Mouse (Mus musculus): Measurements from ENCODE around the gene Triobp. TPM values are rescaled to one million over a fixed set of nuclear protein-coding genes. Genes with fewer than 3 reads are reported as not detected.

The Triobp gene
- polyA plus RNA-seq, 1 experiment from 2014 or later: 38.7 TPM

DNA sequence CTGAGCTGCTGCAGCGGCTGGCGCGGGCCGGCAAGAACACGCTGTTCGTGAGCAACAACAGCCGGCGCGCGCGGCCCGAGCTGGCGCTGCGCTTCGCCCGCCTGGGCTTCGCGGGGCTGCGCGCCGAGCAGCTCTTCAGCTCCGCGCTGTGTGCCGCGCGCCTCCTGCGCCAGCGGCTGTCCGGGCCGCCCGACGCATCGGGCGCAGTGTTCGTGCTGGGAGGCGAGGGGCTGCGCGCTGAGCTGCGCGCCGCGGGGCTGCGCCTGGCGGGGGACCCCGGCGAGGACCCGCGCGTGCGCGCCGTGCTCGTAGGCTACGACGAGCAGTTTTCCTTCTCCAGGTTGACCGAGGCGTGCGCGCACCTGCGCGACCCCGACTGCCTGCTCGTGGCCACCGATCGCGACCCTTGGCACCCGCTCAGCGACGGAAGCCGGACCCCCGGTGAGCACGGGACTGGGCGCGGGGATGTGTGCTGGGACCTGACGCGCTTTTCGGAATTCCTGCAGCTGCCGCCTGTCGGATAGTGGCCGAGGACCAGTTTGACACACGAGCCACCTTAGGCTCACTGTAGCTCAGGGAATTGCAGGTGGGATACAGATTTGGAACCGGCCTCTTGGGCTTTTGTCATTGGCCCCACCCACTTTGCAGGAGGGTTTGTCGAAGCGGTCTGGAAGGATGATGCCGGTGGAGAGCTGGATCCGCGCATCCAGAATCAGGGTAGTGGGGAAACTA lies 33.3 kb upstream of the Triobp start:
- Histone ChIP-seq H3K4me3 (peak overlapping the region; percentile 76), H3K4me2 (peak overlapping the region; percentile 92), H3K4me1 (peaks cover 44% of the 10 kb centered on the region), H3K27me3 (no peaks in the 10 kb centered on the region), H3K27ac (peak overlapping the region; percentile 94), H3K36me3 (peaks cover 39% of the 10 kb centered on the region), H3K9ac (peak overlapping the region; percentile 85), H3K9me3 (no peaks in the 10 kb centered on the region)
- under 1% methylated on average over 86 of the region's 87 CpGs for WGBS
- peak; percentile 29 for ATAC-seq (ENCODE audit: insufficient number of reproducible peaks, insufficient read depth, low FRiP score, low TSS enrichment, low read depth)

DNA sequence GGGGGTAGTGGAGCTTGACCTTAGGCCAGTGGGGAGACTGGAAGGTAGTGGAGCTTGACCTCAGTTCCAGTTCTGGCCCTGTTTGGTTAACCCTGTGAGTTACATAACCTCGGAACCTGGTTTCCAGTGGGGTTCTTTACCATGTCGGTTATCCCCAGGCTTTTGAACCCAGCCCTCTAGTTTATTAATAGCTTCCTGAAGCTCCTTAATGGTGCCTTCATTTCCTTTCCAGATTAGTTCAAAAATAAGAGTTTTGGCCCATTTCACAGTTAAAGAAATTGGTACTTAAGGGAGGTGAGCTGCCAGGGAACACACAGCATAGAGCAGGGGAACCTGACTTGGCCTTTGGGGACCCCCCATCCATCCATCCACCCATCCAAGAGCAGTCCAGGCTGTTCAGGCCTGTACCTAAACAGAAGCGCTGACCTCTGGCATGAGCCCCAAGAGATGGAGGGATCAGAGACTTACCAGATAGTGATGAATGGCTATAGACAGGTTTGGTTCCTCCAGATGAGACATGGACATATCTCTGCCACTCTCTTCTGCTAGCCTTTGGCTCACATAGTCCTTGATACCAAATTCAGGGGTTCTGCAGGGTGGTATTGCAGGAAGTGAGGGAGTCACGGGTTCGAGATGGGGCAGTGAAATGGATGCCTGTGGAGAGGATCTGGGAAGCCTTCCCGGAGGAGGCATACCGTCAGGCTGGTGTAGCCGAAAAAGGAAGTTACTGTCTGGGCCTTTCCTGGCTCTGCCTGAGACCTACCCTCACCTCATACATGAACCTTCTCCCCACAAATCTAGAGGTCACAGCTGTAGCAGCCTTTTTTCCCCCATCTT lies 32.5 kb upstream of the Triobp start:
- Histone ChIP-seq H3K27ac (0 out of 2 replicates have a peak overlapping the region, but pooled peaks have one; percentile 94), H3K4me1 (peaks cover 44% of the 10 kb centered on the region)

GRCm38 (mm10) chr15:78915660-78916017 lies 31.9 kb upstream of the Triobp start:
- Histone ChIP-seq H3K9ac (peak overlapping the region; percentile 85), H3K4me1 (peaks cover 44% of the 10 kb centered on the region), H3K4me3 (peak overlapping the region; percentile 76), H3K27me3 (no peaks in the 10 kb centered on the region), H3K27ac (peak overlapping the region; percentile 66), H3K4me2 (peak overlapping the region; percentile 92), H3K36me3 (peaks cover 31% of the 10 kb centered on the region), H3K9me3 (no peaks in the 10 kb centered on the region)
- ATAC-seq (ENCODE audit: insufficient number of reproducible peaks, insufficient read depth, low FRiP score, low TSS enrichment, low read depth): peak; percentile 8; the same call in 1 of the 2 replicates
- 9% methylated on average over 8 of the region's 8 CpGs for WGBS

More for the DNA sequence above, 32.5 kb upstream of the Triobp start:
- H3K9ac ChIP-seq: peak overlapping the region; percentile 85
- peaks cover 37% of the 10 kb centered on the region for H3K36me3 ChIP-seq
- peak overlapping the region; percentile 92 for H3K4me2 ChIP-seq
- H3K9me3 ChIP-seq: no peaks in the 10 kb centered on the region
- no peak for ATAC-seq (ENCODE audit: insufficient number of reproducible peaks, insufficient read depth, low FRiP score, low TSS enrichment, low read depth)
- no peaks in the 10 kb centered on the region for H3K27me3 ChIP-seq
- H3K4me3 ChIP-seq: peak overlapping the region; percentile 76
- WGBS: 48% methylated on average over 8 of the region's 8 CpGs

- Histone ChIP-seq H3K9ac (peak overlapping the region; percentile 85), H3K27me3 (no peaks in the 10 kb centered on the region), H3K4me3 (peak overlapping the region; percentile 76), H3K4me2 (peak overlapping the region; percentile 92), H3K4me1 (peaks cover 44% of the 10 kb centered on the region), H3K36me3 (peaks cover 25% of the 10 kb centered on the region), H3K27ac (peak overlapping the region; percentile 66), H3K9me3 (no peaks in the 10 kb centered on the region)
- WGBS: 43% methylated on average over 12 of the region's 12 CpGs
- no peak for ATAC-seq (ENCODE audit: insufficient number of reproducible peaks, insufficient read depth, low FRiP score, low TSS enrichment, low read depth)
Measured at GRCm38 (mm10) chr15:78916052-78916826, 31.3 kb upstream of the Triobp start.

DNA sequence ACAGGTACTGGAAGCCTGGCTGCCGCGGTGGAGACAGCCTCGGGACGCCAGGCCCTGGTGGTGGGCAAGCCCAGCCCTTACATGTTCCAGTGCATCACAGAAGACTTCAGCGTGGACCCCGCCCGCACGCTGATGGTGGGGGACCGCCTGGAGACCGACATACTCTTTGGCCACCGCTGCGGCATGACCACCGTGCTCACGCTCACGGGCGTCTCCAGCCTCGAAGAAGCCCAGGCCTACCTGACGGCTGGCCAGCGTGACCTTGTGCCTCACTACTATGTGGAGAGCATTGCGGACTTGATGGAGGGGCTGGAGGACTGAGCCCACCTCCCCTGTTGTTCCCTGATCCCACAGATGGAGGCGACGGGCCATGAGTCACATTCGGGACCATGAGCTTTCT lies 29.4 kb upstream of the Triobp start:
- Histone ChIP-seq H3K27me3 (no peaks in the 10 kb centered on the region), H3K4me1 (peaks cover 44% of the 10 kb centered on the region)

DNA sequence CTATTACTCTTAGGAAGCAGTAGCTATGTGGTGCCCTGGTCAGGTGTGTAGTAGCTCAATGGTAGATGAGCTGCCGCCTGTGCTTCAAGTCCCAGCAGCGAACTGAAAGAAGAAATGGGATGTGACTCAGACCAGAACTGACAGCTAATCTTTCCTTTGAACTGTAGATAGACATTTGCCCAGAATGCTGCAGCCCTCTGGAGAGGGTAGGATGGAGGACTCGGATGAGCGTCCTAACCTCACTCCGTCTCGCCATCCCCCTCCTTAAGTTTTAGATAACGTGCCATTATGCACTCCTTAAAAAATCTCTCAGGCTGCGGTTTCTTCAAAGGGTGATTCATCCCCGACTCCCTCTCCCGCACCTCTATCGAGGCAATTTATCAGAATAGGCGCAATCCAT lies 27.6 kb upstream of the Triobp start:
- Histone ChIP-seq H3K9me3 (no peaks in the 10 kb centered on the region), H3K4me2 (no peak overlapping the region), H3K4me1 (peaks cover 48% of the 10 kb centered on the region), H3K27me3 (no peaks in the 10 kb centered on the region), H3K4me3 (no peak overlapping the region), H3K27ac (no peak overlapping the region), H3K9ac (no peak overlapping the region), H3K36me3 (peaks cover 20% of the 10 kb centered on the region)
- no peak for ATAC-seq (ENCODE audit: insufficient number of reproducible peaks, insufficient read depth, low FRiP score, low TSS enrichment, low read depth)
- 80% methylated on average over 12 of the region's 12 CpGs for WGBS

More for the DNA sequence above, 29.4 kb upstream of the Triobp start:
- Histone ChIP-seq H3K27ac (no peak overlapping the region), H3K9me3 (no peaks in the 10 kb centered on the region), H3K9ac (peak overlapping the region; percentile 27; the same call in 1 of the 2 replicates), H3K36me3 (peaks cover 20% of the 10 kb centered on the region), H3K4me2 (no peak overlapping the region), H3K4me3 (no peak overlapping the region)
- 92% methylated on average over 23 of the region's 23 CpGs for WGBS
- no peak for ATAC-seq (ENCODE audit: insufficient number of reproducible peaks, insufficient read depth, low FRiP score, low TSS enrichment, low read depth)

DNA sequence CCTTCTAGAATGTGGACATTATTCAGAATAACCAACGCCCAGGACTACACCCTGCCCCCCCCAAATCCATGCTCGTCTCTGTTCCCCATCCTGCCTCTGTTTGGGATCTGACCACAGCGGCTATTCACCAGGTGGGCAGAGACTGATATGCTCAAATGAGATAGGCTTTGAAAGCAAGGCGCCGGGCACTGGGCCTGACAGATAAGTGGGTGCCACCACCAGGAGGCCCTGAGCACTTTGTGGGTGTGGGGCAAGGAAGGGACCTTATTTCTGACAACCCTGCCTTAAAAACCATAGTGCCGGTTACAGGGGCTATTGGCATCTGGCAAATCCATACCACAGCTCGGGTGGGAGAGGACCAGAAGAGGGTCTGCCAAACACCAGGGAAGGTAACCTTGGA lies 24.8 kb upstream of the Triobp start:
- ATAC-seq (ENCODE audit: insufficient number of reproducible peaks, insufficient read depth, low FRiP score, low TSS enrichment, low read depth): no peak
- peaks cover 18% of the 10 kb centered on the region for H3K36me3 ChIP-seq
- H3K27ac ChIP-seq: 0 out of 2 replicates have a peak overlapping the region, but pooled peaks have one; percentile 77
- no peaks in the 10 kb centered on the region for H3K27me3 ChIP-seq
- H3K9ac ChIP-seq: no peak overlapping the region
- no peak overlapping the region for H3K4me3 ChIP-seq
- H3K4me1 ChIP-seq: peaks cover 45% of the 10 kb centered on the region
- no peak overlapping the region for H3K4me2 ChIP-seq
- H3K9me3 ChIP-seq: no peaks in the 10 kb centered on the region
- WGBS: 83% methylated on average over 7 of the region's 7 CpGs

- Histone ChIP-seq H3K4me3 (no peak overlapping the region), H3K36me3 (peaks cover 11% of the 10 kb centered on the region), H3K4me2 (peak overlapping the region; percentile 5; the same call in 1 of the 2 replicates), H3K4me1 (peaks cover 47% of the 10 kb centered on the region), H3K9ac (peak overlapping the region; percentile 49; the same call in 1 of the 2 replicates), H3K27me3 (no peaks in the 10 kb centered on the region), H3K9me3 (no peaks in the 10 kb centered on the region), H3K27ac (peak overlapping the region; percentile 77)
- WGBS: 34% methylated on average over 6 of the region's 6 CpGs
- no peak for ATAC-seq (ENCODE audit: insufficient number of reproducible peaks, insufficient read depth, low FRiP score, low TSS enrichment, low read depth)
Measured at GRCm38 (mm10) chr15:78923585-78923984, 23.9 kb upstream of the Triobp start.

GRCm38 (mm10) chr15:78925129-78925528 lies 22.4 kb upstream of the Triobp start:
- H3K27ac ChIP-seq: peak overlapping the region; percentile 99
- no peak overlapping the region for H3K4me3 ChIP-seq
- WGBS: 37% methylated on average over 8 of the region's 8 CpGs
- H3K4me1 ChIP-seq: peaks cover 59% of the 10 kb centered on the region
- peak overlapping the region; percentile 89 for H3K4me2 ChIP-seq
- ATAC-seq (ENCODE audit: insufficient number of reproducible peaks, insufficient read depth, low FRiP score, low TSS enrichment, low read depth): no peak
- H3K36me3 ChIP-seq: peaks cover 10% of the 10 kb centered on the region
- peak overlapping the region; percentile 71; the same call in 1 of the 2 replicates for H3K9ac ChIP-seq
- H3K9me3 ChIP-seq: no peaks in the 10 kb centered on the region
- no peaks in the 10 kb centered on the region for H3K27me3 ChIP-seq

DNA sequence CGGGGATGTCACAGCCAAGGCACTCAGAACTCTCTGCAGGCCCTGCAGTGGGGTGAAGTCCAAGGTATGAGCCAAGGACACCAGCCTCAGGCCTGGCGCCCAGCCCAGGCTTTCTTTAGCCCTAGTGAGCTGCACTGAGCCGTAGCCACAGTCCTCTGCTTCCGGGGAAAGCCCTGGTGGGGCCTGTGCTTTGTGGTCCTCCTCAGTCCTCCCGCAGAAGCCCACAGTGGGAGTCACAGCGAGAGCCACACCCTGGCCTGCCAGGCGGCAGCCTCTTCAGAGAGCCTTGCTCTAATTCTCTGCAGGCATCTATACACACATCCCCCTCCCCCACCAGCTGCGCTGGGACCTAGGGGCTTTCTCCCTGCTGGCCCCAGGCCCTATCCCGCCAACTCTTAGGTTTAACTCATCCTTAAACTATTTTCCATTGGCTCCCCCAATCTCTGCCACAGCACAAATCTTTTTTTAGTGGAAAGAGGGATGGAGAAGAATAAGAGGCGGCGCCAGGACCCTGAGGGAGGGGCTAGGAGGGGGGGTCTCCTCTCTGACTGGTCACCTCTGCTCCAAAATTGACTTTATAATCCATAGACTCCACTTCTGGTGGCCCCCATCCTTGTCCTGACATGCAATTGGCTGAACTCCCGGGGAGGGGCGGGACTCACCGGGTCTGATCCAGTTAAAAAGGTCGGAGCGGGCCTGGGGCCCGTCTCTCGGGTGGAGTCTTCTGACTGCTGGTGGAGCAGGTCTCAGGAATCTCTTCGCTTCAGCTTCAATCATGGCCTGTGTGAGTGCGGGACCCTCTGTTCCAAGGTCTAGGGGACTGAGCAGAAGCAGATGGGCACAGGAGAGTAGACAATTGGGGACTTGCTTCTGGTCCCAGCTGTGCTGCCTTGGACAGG lies 21.3 kb upstream of the Triobp start, which contains the start of gene Lgals1:
TSS of gene Lgals1 (plus strand) at position 705 of the 899 bp plus-strand sequence.
- no peaks in the 10 kb centered on the region for H3K27me3 ChIP-seq
- H3K4me2 ChIP-seq: peak within 1 kb of the TSS; percentile 89
- peak; percentile 82 for ATAC-seq (ENCODE audit: insufficient number of reproducible peaks, insufficient read depth, low FRiP score, low TSS enrichment, low read depth)
- WGBS: 3% methylated on average over 20 of the region's 20 CpGs
- peak within 1 kb of the TSS; percentile 61 for H3K4me3 ChIP-seq
- H3K9me3 ChIP-seq: no peaks in the 10 kb centered on the region
- H3K4me1 ChIP-seq: peaks cover 65% of the 10 kb centered on the region
- H3K36me3 ChIP-seq: peaks cover 19% of the 10 kb centered on the region
- peak within 1 kb of the TSS; percentile 99 for H3K27ac ChIP-seq
- peak within 1 kb of the TSS; percentile 82 for H3K9ac ChIP-seq

Data from embryonic facial prominence, embryonic 13.5 days (tissue).